Mouse (Mus musculus) 3T3-L1 (cell line): ENCODE results near the gene Fcgrt.
"Not testable (repeated sequence)": the region's sequence is repeated elsewhere in the genome, so short reads cannot be mapped to it uniquely, and the experiment has no call there.

Source experiments
- DNase-seq: peaks from one replicate; pipeline ENCODE4 v3.0.0-alpha.2; 2015; ENCODE audit warnings: low read depth, low spot score

Gene Fcgrt

DNA sequence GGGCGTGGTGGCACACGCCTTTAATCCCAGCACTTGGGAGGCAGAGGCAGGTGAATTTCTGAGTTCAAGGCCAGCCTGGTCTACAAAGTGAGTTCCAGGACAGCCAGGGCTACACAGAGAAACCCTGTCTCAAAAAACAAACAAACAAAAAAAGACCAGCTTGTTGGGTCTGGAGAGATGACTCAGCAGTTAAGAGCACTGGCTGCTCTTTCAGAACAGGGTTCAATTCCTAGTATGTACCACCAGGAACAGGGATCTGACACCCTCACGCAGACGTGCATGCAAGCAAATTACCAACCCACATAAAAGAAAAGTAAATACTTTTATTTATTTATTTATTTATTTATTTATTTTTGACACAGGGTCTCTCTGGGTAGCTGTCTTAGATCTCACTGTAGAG, 6.4 kb upstream of the Fcgrt start:
- DNase-seq, result not testable (repeated sequence)

DNA sequence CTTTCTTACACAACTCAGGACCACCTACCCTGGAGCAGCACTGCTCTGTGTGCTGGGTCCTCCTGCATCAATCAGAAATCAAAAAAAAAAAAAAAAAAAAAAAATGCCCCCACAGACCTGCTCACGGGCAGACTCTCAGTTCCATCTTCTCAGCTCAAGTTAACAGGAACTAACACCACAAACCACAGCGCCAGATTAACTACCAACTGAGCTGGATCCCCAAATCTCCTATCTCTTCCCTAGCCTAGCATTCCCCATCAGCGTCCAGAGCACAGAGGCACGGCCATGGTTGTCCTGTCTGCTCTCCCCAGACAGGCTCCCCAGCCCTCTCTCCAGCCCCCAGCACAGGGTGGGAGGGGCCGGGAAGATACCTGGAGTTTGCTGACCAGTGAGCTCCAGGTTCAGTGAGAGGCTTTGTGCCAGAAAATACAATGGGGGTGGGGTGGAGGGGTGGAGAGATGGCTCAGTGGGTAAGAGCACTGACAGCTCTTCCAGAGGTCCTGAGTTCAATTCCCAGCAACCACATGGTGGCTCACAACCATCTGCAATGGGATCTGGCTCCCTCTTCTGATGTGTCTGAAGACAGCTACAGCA, 3.5 kb upstream of the Fcgrt start:
- DNase-seq, result no peak

- no peak for DNase-seq
Measured at GRCm38 (mm10) chr7:45106441-45106840, 2.8 kb upstream of the Fcgrt start.

- DNase-seq, result no peak
Measured at GRCm38 (mm10) chr7:45105491-45105890, 1.8 kb upstream of the Fcgrt start.

DNA sequence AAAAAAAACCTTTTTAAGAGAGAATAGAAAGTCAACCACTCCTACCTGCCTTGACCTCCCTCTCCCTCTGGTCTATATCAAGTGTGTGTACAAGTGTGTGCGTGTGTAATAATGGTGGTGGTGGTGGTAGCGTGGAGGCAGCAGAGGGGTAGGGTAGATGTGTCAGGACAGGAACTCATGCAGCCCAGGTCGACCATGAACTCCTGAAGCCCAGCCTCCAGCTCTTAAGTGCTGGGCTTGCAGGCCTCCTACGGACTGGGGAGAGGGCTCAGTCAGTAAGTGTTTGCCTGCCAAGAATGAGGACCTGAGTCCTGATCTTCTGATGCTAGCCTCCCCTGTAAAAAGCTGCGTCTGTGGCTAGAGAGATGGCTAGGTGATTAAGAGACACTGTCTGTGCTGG, 1.3 kb upstream of the Fcgrt start:
- DNase-seq, result no peak

- DNase-seq, result peak; percentile 31
Measured at GRCm38 (mm10) chr7:45102940-45103585, 588 bp downstream of the Fcgrt start.

DNA sequence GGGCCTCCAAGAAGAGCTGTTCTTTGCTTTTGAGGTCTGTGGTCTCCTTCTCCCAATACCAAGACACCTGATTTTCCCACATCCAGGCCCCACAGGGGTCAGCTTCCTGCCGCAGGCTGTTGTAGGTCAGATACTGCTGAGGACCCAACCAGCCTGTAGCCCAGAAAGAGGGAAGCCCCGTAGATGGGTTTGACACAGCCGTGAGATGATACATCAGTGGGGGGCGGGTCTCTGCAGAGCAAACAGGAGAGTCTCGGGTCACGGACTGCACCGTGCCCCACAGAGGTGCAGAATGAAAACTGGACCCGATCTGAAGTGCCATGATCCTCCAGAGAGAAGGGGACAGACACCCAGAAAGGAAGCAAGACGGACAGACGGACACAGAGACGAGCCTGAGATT, 1.2 kb downstream of the Fcgrt start:
- no peak for DNase-seq

DNA sequence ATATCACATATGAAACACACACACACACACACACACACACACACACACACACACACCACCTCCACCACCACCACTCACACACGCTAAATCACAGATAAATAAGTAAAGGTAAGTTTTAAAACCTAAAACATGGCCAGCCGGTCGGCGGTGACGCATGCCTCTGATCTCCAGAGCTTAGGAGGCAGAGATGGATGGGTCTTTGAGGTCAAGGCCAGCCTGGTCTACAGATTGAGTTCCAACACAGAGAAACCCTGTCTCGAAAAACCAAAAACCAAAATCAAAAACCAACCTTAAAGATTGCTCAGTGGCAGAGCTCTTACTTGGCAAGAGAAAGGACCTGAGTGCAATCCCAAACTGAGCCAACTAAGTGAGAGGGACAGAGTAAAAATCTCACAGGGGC, 3.6 kb downstream of the Fcgrt start:
- no peak for DNase-seq

GRCm38 (mm10) chr7:45098541-45099240, 5.0 kb downstream of the Fcgrt start:
- DNase-seq, result peak; percentile 60

- DNase-seq, result no peak
Measured at GRCm38 (mm10) chr7:45097479-45097878, 6.2 kb downstream of the Fcgrt start.

- not testable (repeated sequence) for DNase-seq
Measured at GRCm38 (mm10) chr7:45095965-45096364, 7.7 kb downstream of the Fcgrt start.

DNA sequence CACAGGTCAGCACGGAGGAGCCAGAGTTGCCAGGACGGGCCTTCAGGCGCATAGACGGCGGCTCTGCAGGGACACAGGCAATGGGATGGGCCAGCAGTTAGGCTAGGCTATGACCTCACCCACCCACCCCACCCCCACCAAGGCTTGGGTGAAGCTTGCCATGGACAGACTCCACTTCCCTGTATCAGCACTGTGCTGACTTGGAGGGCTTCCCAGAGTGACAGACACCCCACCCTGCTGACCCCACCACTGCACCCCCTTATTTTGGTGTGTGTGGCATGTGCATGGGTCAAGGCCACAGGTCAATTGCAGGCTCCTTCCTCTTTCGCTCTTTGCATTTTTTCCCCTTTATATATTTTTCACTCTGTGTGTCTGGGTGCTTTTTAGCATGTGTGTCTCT, 8.3 kb downstream of the Fcgrt start:
- no peak for DNase-seq

DNA sequence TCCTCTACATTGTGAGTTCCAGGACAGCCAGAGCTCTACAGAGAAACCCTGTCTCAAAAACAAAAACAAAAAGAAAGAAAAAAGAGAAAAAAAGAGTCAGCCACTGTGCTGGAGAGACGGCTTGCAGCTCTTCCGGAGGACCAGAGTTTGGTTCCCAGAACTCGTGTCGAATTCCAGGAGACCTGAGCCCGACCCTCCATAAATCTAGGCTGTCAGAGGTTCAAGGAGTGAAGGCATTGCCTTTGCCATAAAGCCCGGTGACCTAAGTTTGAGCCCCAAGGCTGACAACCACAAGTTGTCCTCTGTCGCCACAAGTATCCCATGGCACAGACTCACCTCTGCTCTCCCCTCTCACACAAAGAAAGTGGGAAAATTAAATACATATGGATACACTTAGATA, 9.5 kb downstream of the Fcgrt start:
- peak; percentile 27 for DNase-seq

DNA sequence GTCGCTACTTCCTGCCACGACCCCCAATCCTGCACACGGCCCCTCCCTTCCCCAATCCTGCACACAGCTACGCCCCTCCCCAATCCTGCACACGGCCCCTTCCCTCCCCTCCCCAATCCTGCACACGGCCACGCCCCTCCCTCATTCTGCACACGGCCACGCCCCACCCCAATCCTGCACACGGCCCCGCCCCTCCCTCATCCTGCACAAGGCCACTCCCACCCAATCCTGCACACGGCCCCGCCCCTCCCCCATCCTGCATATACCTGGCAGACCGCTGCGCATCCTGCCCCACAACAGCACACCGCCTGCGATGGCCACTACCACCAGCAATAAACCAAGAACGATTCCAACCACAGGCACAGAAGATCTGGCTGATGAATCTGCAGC, 10.1 kb downstream of the Fcgrt start:
- no peak for DNase-seq

DNA sequence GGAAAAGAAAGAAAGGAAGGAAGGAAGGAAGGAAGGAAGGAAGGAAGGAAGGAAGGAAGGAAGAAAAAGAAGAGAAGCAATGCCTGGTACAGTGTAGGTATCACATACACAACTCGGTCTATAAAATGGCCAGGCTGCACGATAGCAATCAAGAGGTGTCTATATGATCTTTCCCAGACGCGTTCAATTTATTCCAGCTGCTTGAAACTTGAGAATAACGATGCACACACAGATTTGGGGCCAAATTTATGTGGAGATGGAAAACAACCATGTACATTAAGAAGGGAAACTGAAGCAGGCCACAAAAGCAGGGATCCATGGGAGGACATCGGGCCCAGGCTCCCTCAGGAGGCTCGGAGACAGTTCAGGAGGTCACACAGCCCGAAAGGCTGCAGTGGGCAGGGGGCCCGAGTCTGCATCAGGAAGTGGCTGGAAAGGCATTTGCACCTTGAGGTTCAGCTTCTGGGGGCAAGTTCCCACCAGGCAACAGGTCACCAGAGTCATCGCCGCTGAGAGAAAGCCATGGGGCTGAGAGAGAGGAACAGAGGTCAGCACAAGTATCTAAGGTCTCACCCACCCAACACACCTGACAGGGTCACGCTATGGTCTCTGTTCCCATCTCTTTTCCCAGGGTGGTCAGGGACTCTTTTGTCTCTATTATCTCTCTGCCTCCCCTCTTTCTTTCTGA, 10.7 kb downstream of the Fcgrt start:
- no peak for DNase-seq

DNA sequence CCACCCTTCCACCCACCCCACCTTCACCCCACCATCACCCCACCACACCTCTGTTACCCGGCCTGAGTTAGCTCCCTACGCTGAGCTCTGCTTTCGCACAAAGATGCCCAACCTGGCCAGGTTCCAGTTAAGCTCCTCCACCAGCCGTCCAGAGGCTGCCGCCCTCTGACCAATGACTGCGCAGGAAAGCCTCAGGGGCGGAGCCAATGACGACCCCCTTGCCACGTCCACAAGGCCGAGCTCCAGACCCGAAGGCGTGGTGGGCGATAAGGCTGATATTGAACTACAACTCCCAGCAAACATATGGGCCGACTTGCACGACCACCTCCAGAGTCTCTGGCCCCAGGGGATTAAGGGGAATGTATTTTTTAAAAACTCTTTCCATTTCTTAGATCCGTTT, 11.6 kb downstream of the Fcgrt start, which contains the start of gene Rcn3:
Gene Rcn3, minus strand, starts transcription at position 174 of the 400 bp plus-strand sequence.
- DNase-seq, result peak; percentile 96

DNA sequence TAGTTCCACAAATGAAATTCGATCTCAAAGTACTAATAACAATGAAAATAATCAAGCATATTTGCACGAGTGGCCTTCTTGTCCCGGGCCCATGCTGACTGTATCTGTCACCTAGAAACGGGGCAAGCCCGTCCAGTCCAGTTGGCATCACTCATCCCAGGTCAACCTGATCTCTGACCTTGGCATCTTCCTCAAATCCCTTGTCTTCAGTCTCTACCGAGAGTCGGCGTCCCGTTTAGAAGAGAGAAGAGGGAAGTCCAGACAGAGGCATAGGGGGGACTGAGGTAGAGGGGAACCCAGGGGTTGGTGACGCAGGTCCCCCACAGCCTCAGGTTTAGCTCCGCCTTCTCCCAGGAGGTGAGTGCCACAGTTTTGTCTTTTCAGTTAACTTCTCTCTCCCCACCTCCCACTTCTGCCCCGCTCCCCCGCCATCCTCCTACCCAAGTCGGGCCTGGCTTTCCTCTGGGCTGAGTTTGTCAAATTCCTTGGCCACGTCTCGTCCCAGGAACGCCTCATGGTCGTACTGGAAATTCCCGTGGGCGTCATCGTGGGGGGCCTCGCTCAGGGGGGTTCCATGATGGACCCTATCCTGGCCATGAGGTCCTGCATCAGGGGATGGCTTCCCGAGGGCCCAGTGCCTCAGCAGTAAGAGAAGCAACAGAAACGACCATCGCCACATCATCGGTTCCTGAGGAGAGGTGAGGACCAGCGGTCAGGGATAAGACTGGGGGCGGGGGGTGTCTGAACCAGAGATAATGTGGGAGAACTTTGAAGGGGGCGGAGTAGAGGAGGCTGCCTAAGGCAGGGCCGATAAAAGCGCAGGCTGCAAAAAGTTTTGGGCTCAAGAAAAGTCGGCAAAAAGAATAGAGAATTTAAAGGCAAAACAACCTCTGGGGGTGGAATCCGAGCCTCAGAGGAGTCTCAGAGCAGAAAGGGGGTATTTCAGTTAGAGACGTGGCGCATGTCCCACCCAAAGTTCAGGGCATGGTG, 12.4 kb downstream of the Fcgrt start:
- peak; percentile 66 for DNase-seq

GRCm38 (mm10) chr7:45090251-45090977, 13.2 kb downstream of the Fcgrt start:
- DNase-seq, result peak; percentile 54

GRCm38 (mm10) chr7:45088597-45088996, 15.1 kb downstream of the Fcgrt start:
- DNase-seq, result no peak

DNA sequence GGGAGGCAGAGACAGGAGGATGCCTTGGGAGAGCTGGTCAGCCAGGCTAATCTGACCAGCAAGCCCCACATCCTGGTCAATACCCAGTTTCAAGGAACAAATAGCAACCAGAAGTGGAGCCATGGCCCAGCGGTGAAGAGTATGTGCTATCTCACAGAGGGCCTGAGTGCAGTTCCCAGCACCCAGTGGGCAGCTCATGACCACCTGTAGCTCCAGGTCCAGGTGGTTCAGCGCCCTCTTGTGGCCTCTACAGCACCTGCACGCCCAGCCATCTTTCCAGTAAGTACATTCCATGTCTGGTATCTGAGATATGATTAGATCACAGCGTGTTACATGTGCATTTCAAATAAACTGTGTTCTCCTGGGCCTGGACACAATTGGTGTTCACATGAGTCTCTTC, 17.6 kb downstream of the Fcgrt start:
- peak; percentile 27 for DNase-seq
